In the genomic region with DNA sequence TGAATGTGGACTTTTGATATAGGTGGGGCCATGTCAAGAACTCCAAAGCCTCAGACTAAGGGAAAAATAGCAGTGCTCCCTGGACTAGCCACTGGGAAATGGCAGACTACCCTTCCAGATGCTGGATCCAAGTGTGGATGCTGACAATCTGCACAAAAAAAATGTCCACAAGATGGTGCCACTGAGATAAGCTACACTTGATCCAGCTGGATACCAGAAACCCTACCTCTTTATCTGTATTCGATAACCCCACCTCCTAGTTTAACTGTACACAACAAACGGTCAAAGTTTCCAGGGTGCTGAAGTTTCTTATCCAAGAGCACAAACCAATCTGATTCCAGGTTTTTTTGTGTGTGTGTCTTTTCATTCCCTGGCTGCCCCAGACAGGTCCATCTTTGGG, we compare ENCODE assay signal across 9 mouse cellular contexts. TPM values are rescaled to one million over a fixed set of nuclear protein-coding genes. Genes with fewer than 3 reads are reported as not detected.
DNase-seq lines count a peak whose midpoint lies in the region; ATAC-seq and TF ChIP-seq lines count a peak whose summit lies in the region.
"Had no signal": no experiment of that assay in that cellular context is flagged by ENCODE, and none has a peak within 500 bp of the region (broad histone marks: within the 10 kb centered on the region; RNA-seq: fewer than 3 reads in every experiment).

No protein-coding gene starts in this region.

- TF ChIP-seq EP300 in heart, adult 2 months (IDR thresholded peaks at IDR 0.05; ENCODE audit: insufficient read depth, low read depth, low read length), result no peak
- TF ChIP-seq EP300 in stomach, postnatal 0 days (optimal IDR thresholded peaks at IDR 0.05), result no peak

- H3K4me1 ChIP-seq in heart, adult 2 months (ENCODE audit: control insufficient read depth, insufficient read depth, low read length), result no peaks in the 10 kb centered on the region
- no peaks in the 10 kb centered on the region for H3K4me1 ChIP-seq in heart, embryonic 11.5 days (ENCODE audit: control insufficient read depth, insufficient read depth, low read length)
- no peaks in the 10 kb centered on the region for H3K4me1 ChIP-seq in neural tube, embryonic 11.5 days (ENCODE audit: control insufficient read depth, insufficient read depth, low read length)
- no peaks in the 10 kb centered on the region for H3K4me1 ChIP-seq in embryonic facial prominence, embryonic 14.5 days (ENCODE audit: control insufficient read depth, insufficient read depth, low read length)
- H3K4me1 ChIP-seq in stomach, postnatal 0 days (replicated peaks; ENCODE audit: control insufficient read depth, insufficient read depth), result no peaks in the 10 kb centered on the region

- H3K4me2 ChIP-seq in heart, embryonic 11.5 days, result no peak overlapping the region
- H3K4me2 ChIP-seq in neural tube, embryonic 11.5 days (ENCODE audit: low read depth), result no peak overlapping the region
- no peak overlapping the region for H3K4me2 ChIP-seq in embryonic facial prominence, embryonic 14.5 days (ENCODE audit: low read depth, low read length)
- no peak overlapping the region for H3K4me2 ChIP-seq in stomach, postnatal 0 days (replicated peaks; ENCODE audit: low read depth)

- H3K9ac ChIP-seq in heart, adult 2 months (ENCODE audit: low read depth, low read length), result no peak overlapping the region
- H3K9ac ChIP-seq in heart, embryonic 11.5 days (ENCODE audit: low read depth, low read length), result no peak overlapping the region
- no peak overlapping the region for H3K9ac ChIP-seq in neural tube, embryonic 11.5 days (ENCODE audit: low read length)
- no peak overlapping the region for H3K9ac ChIP-seq in embryonic facial prominence, embryonic 14.5 days (ENCODE audit: low read depth, low read length)
- H3K9ac ChIP-seq in stomach, postnatal 0 days (ENCODE audit: low read length), result no peak overlapping the region

- ATAC-seq in heart, embryonic 11.5 days (replicated peaks; ENCODE audit: insufficient number of reproducible peaks, low FRiP score, low TSS enrichment), result no peak
- ATAC-seq in neural tube, embryonic 11.5 days (ENCODE audit: insufficient read depth, low FRiP score, low TSS enrichment), result no peak
- ATAC-seq in embryonic facial prominence, embryonic 14.5 days (ENCODE audit: low read depth), result no peak
- ATAC-seq in stomach, postnatal 0 days (ENCODE audit: low FRiP score, low TSS enrichment), result peak; percentile 29; the same call in 1 of the 2 replicates

- H3K9me3 ChIP-seq in heart, embryonic 11.5 days (replicated peaks; ENCODE audit: control insufficient read depth, low read length), result no peaks in the 10 kb centered on the region
- no peaks in the 10 kb centered on the region for H3K9me3 ChIP-seq in neural tube, embryonic 11.5 days (ENCODE audit: control insufficient read depth, low read length)
- H3K9me3 ChIP-seq in embryonic facial prominence, embryonic 14.5 days (ENCODE audit: control insufficient read depth, low read length), result no peaks in the 10 kb centered on the region
- H3K9me3 ChIP-seq in stomach, postnatal 0 days (ENCODE audit: control insufficient read depth, low read length), result no peaks in the 10 kb centered on the region

- no peak for TF ChIP-seq POLR2A in heart, adult 2 months (IDR thresholded peaks at IDR 0.05; ENCODE audit: insufficient read depth, low read depth, low read length)

- H3K4me3 ChIP-seq in heart, adult 2 months, result no peak overlapping the region
- H3K4me3 ChIP-seq in heart, embryonic 11.5 days (ENCODE audit: low read depth, low read length), result no peak overlapping the region
- no peak overlapping the region for H3K4me3 ChIP-seq in neural tube, embryonic 11.5 days (ENCODE audit: low read depth, low read length)
- H3K4me3 ChIP-seq in embryonic facial prominence, embryonic 14.5 days (ENCODE audit: low read depth, low read length), result no peak overlapping the region
- H3K4me3 ChIP-seq in stomach, postnatal 0 days (ENCODE audit: low read depth, low read length), result no peak overlapping the region

- WGBS in heart, adult 2 months, result 63% methylated on average over 2 of the region's 2 CpGs
- 72% methylated on average over 2 of the region's 2 CpGs for WGBS in heart, embryonic 11.5 days (ENCODE audit: insufficient replicate concordance)
- 84% methylated on average over 2 of the region's 2 CpGs for WGBS in neural tube, embryonic 11.5 days
- WGBS in embryonic facial prominence, embryonic 14.5 days, result 66% methylated on average over 2 of the region's 2 CpGs
- 36% methylated on average over 2 of the region's 2 CpGs for WGBS in stomach, postnatal 0 days

- H3K27me3 ChIP-seq in heart, adult 2 months (ENCODE audit: control insufficient read depth, insufficient read depth, low read length), result no peaks in the 10 kb centered on the region
- no peaks in the 10 kb centered on the region for H3K27me3 ChIP-seq in heart, embryonic 11.5 days (ENCODE audit: control insufficient read depth, insufficient read depth, low read length)
- H3K27me3 ChIP-seq in neural tube, embryonic 11.5 days (ENCODE audit: control insufficient read depth, insufficient read depth, low read length), result no peaks in the 10 kb centered on the region
- H3K27me3 ChIP-seq in embryonic facial prominence, embryonic 14.5 days (replicated peaks; ENCODE audit: control insufficient read depth, insufficient read depth, low read length), result no peaks in the 10 kb centered on the region
- no peaks in the 10 kb centered on the region for H3K27me3 ChIP-seq in stomach, postnatal 0 days (ENCODE audit: control insufficient read depth, insufficient read depth, low read length)

- intact Hi-C loops in heart, adult 2 months (cut with DNase I), result no loop called here

- H3K36me3 ChIP-seq in heart, adult 2 months (ENCODE audit: control insufficient read depth, insufficient read depth, low read length), result no peaks in the 10 kb centered on the region
- 0 out of 2 replicates have a peak, but pooled peaks cover 6% of the 10 kb centered on the region for H3K36me3 ChIP-seq in heart, embryonic 11.5 days (ENCODE audit: control insufficient read depth, insufficient read depth, low read length)
- H3K36me3 ChIP-seq in neural tube, embryonic 11.5 days (ENCODE audit: control insufficient read depth, insufficient read depth, low read length), result no peaks in the 10 kb centered on the region
- peaks cover 26% of the 10 kb centered on the region for H3K36me3 ChIP-seq in embryonic facial prominence, embryonic 14.5 days (ENCODE audit: control insufficient read depth, insufficient read depth, low read length)
- peaks cover 5% of the 10 kb centered on the region; the same call in 1 of the 2 replicates for H3K36me3 ChIP-seq in stomach, postnatal 0 days (ENCODE audit: control insufficient read depth, insufficient read depth, low read length)

- H3K27ac ChIP-seq in heart, adult 2 months, result no peak overlapping the region
- H3K27ac ChIP-seq in heart, embryonic 11.5 days (ENCODE audit: low read depth, low read length), result no peak overlapping the region
- H3K27ac ChIP-seq in neural tube, embryonic 11.5 days (ENCODE audit: low read depth, low read length), result no peak overlapping the region
- no peak overlapping the region for H3K27ac ChIP-seq in embryonic facial prominence, embryonic 14.5 days (replicated peaks; ENCODE audit: low read depth, low read length)
- no peak overlapping the region for H3K27ac ChIP-seq in stomach, postnatal 0 days (replicated peaks)
- H3K27ac ChIP-seq: macrophage had no signal

- TF ChIP-seq CTCF in heart, adult 2 months (IDR thresholded peaks at IDR 0.05), result peak; percentile 57
- peak; percentile 68 for TF ChIP-seq CTCF in stomach, postnatal 0 days (IDR thresholded peaks at IDR 0.05; ENCODE audit: low read depth)

- H3K79me2 ChIP-seq in heart, adult 2 months (replicated peaks; ENCODE audit: control insufficient read depth, insufficient read depth, low read length), result no peaks in the 10 kb centered on the region

- DNase-seq in heart, adult 2 months, result no peak
- DNase-seq in neural tube, embryonic 11.5 days (ENCODE audit: low spot score), result peak; percentile 24
- DNase-seq in neural tube, embryonic 10.5 days (ENCODE audit: extremely low spot score, low spot score), result no peak
- DNase-seq in embryonic facial prominence, embryonic 14.5 days (ENCODE audit: low spot score), result peak; percentile 49
- no peak for DNase-seq in stomach, postnatal 0 days (ENCODE audit: low spot score)
- DNase-seq in right cerebral cortex, postnatal 25 days, result no peak
- DNase-seq in T-cell, adult 2 months (ENCODE audit: low spot score), result no peak

RNA-seq across cellular contexts. Expression of gene Cc2d1b, which starts 44.7 kb away (rescaled TPM):
- 10 to 100 TPM; 13.5 to 13.7 TPM for total RNA-seq in heart, adult 2 months (2021)
- polyA plus RNA-seq in heart, adult 2 months (2012; rRNA removed), result 13.4 and 16.7 TPM in 2 replicates
- 16.1 and 18.7 TPM in 2 replicates for polyA plus RNA-seq in heart, embryonic 11.5 days (2014; fragmentation: Nextera tagmentation; extraction: Ambion mirVana)
- 17.5 and 18.1 TPM in 2 replicates for polyA plus RNA-seq in neural tube, embryonic 11.5 days (2014; fragmentation: Nextera tagmentation; extraction: Ambion mirVana)
- polyA plus RNA-seq in embryonic facial prominence, embryonic 14.5 days (2014; fragmentation: Nextera tagmentation; extraction: Ambion mirVana), result 28.2 and 32.5 TPM in 2 replicates
- 20.9 and 23.1 TPM in 2 replicates for polyA plus RNA-seq in stomach, postnatal 0 days (2015; fragmentation: Nextera tagmentation; extraction: Ambion mirVana)

RNA-seq across cellular contexts. Expression of gene 3110021N24Rik, which starts 55.0 kb away (rescaled TPM):
- under 1 TPM; 0.26 to 0.36 TPM for total RNA-seq in heart, adult 2 months (2021)
- polyA plus RNA-seq in heart, adult 2 months (2012; rRNA removed), result 0.10 and 0.12 TPM in 2 replicates
- polyA plus RNA-seq in heart, embryonic 11.5 days (2014; fragmentation: Nextera tagmentation; extraction: Ambion mirVana), result 1.1 and 1.6 TPM in 2 replicates
- 0.45 and 1.4 TPM in 2 replicates for polyA plus RNA-seq in neural tube, embryonic 11.5 days (2014; fragmentation: Nextera tagmentation; extraction: Ambion mirVana)
- 1.2 and 1.7 TPM in 2 replicates for polyA plus RNA-seq in embryonic facial prominence, embryonic 14.5 days (2014; fragmentation: Nextera tagmentation; extraction: Ambion mirVana)
- polyA plus RNA-seq in stomach, postnatal 0 days (2015; fragmentation: Nextera tagmentation; extraction: Ambion mirVana), result 0.99 and 1.1 TPM in 2 replicates
- polyA plus RNA-seq: macrophage had no signal

Comparison
In these comparisons a context has a peak if more than half of its experiments do, and no peak if none do; other contexts are left out.
1. DNase-seq: peak in neural tube, embryonic 11.5 days (single experiment) and embryonic facial prominence, embryonic 14.5 days (single experiment); none in heart, adult 2 months (0 of 2), neural tube, embryonic 10.5 days (single experiment), stomach, postnatal 0 days (single experiment), right cerebral cortex, postnatal 25 days (single experiment) and T-cell, adult 2 months (single experiment).